Mouse (Mus musculus): ENCODE results near the gene Pah.

DNA sequence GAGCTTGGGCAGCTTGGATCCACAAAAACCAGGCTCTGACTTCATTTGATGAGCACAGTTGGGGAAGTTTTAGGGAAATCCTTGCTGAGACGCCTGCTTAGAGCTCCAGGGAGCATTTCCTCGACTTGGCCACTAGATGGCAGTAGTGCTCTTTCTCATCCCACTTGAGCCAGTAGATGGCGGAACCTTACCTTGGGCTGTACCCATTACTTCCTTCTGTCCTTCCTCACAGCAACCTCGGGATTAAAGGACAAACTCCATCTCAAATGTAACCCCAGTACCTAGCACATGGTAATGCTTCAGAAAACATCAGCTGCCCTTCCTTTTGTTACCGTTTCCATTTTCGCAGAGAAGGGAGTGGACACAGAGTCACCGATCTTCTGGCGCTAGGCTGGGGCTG is 31.1 kb downstream of the Pah start:
- peak; percentile 94 for TF ChIP-seq CTCF (IDR thresholded peaks at IDR 0.05; ENCODE audit: control insufficient read depth, insufficient read depth, low read length)
- TF ChIP-seq POLR2A (IDR thresholded peaks at IDR 0.05; ENCODE audit: borderline replicate concordance, control insufficient read depth, low read depth, low read length) = no peak
